Mouse (Mus musculus) macrophage (primary cell): ENCODE data around the gene Timm23. TPM values are rescaled to one million over a fixed set of nuclear protein-coding genes. Genes with fewer than 3 reads are reported as not detected.
"Not testable (repeated sequence)": the region's sequence is repeated elsewhere in the genome, so short reads cannot be mapped to it uniquely, and the experiment has no call there.

ENCODE experiments used
- H3K27ac ChIP-seq: fragments of 350-480 bp; formaldehyde crosslinking; 2 replicates; pipeline ENCODE4 v1.9.0; 2021
- H3K36me3 ChIP-seq: fragments of 350-480 bp; formaldehyde crosslinking; 2 replicates; pipeline ENCODE4 v1.9.0; 2021; ENCODE audit errors: inconsistent target
- H3K4me3 ChIP-seq: fragments of 350-480 bp; formaldehyde crosslinking; 2 replicates; pipeline ENCODE4 v1.9.0; 2021; ENCODE audit errors: inconsistent target
- H3K79me2 ChIP-seq: fragments of 350-480 bp; formaldehyde crosslinking; 2 replicates; pipeline ENCODE4 v1.9.0; 2021; ENCODE audit errors: inconsistent target
- WGBS: methylation state at CpG from one replicate; pipeline ENCODE4 v1.1.7; 2026; ENCODE audit warnings: inconsistent platforms; ENCODE audit not compliant: missing documents; 5-methylcytosine and 5-hydroxymethylcytosine counted together
- polyA plus RNA-seq: library from polyadenylated mRNA; stranded (reverse); fragments of 250-400 nt; gene quantifications from 3 replicates; pipeline ENCODE4 v1.2.4, GENCODE M21; 2018; ENCODE audit warnings: inconsistent platforms

Timm23 gene
- polyA plus RNA-seq, 1 experiment from 2014 or later, result 86.3 TPM

- Histone ChIP-seq H3K27ac (peak within 1 kb of the TSS; percentile 91), H3K36me3 (no peaks in the 10 kb centered on the region), H3K79me2 (peaks cover 49% of the 10 kb centered on the region), H3K4me3 (peak within 1 kb of the TSS; percentile 93)
- under 1% methylated on average over 39 of the region's 40 CpGs for WGBS
These were observed 41.9 kb downstream of the Timm23 start, which contains the start of gene Ncoa4 for GRCm38 (mm10) chr14:32159690-32160246. TSS of gene Ncoa4 (plus strand) at chr14:32159865.

DNA sequence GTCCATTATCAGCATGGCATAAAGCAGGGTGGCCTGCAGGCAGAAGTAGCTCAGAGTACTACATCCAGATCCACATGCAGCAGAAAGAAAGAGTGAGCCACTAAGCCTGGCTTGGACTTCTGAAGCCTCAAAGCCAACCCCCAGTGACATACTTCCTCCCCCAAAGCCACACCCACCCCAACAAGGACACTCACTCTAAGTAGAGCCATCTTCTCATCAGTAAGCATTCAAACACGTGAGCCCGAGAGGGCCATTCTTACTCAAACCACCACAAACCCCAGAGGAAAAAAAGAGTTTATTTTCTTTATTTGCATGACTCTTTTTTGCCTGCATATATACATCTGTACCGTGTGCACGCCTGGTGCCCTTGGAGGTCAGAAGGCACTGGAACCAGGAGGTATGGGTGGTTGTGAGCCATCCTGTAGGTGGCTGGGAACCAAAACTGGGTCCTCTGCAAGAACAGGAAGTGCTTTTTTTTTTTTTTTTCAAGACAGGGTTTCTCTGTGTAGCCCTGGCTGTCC lies 42.5 kb downstream of the Timm23 start:
- Histone ChIP-seq H3K36me3 (no peaks in the 10 kb centered on the region), H3K79me2 (peaks cover 43% of the 10 kb centered on the region), H3K27ac (peak overlapping the region; percentile 91), H3K4me3 (peak overlapping the region; percentile 93)
- WGBS, result 39% methylated on average over 4 of the region's 4 CpGs

- WGBS, result 47% methylated on average over 6 of the region's 6 CpGs
- no peaks in the 10 kb centered on the region for H3K36me3 ChIP-seq
- no peak overlapping the region for H3K4me3 ChIP-seq
- H3K79me2 ChIP-seq, result no peaks in the 10 kb centered on the region
- H3K27ac ChIP-seq, result no peak overlapping the region
These were observed 46.9 kb downstream of the Timm23 start for GRCm38 (mm10) chr14:32154758-32155157.

DNA sequence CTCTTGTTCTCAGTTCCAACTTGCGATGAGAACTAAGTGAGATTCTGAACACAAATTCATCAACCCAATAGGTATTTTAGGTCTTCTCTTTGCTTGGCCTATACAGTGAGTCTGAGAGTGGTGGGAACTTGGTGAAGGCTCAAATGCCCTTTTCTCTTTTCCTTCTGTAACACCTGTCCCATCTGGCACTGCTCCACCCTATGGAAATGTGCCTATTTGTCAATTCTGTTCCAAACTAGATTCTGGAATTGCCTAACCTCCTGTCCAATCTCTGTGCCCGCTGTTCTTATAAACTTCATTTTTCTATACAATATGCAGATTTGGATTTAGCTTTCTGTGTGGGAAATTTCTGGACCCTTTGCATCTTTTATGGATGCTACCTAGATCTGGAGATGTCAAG lies 48.5 kb downstream of the Timm23 start:
- H3K36me3 ChIP-seq, result no peaks in the 10 kb centered on the region
- H3K79me2 ChIP-seq, result no peaks in the 10 kb centered on the region
- no peak overlapping the region for H3K4me3 ChIP-seq
- WGBS, result 100% methylated on average over 2 of the region's 2 CpGs
- no peak overlapping the region for H3K27ac ChIP-seq

DNA sequence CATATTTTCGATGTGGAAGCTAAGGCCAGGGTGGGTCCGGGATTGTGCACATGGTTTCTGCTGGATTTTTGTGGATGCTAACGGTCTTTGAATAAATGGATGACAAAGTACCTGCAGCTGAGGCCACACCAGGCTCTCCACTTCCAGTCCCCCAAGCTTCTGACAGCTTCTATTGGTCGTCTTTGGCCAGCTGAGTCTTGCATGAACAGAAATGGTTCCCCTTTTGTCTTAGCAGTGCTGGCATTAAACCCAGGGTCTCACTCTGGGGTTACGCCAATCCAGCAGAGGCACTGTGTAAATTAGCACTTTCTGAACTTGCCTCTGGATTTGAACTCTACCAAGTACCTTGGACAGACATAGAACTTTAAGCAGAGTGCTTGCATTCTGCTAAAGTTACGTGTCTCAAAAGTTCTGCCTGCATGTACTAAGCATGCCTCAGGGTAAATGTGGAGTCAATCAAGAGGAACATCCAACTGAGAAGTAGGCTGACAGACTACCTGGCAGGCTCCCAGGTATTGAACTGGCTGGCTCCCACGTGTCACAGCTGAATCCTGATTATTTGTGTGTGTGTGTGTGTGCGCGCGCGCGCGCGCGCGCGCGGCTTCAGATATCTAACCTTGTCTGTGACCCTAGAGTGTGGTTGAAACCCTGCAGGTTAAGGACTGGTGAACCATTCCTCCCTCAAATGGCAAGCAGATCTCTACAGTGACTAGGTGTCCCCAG lies 49.3 kb downstream of the Timm23 start:
- no peaks in the 10 kb centered on the region for H3K79me2 ChIP-seq
- no peaks in the 10 kb centered on the region for H3K36me3 ChIP-seq
- H3K27ac ChIP-seq, result no peak overlapping the region
- 69% methylated on average over 7 of the region's 18 CpGs for WGBS
- no peak overlapping the region for H3K4me3 ChIP-seq

DNA sequence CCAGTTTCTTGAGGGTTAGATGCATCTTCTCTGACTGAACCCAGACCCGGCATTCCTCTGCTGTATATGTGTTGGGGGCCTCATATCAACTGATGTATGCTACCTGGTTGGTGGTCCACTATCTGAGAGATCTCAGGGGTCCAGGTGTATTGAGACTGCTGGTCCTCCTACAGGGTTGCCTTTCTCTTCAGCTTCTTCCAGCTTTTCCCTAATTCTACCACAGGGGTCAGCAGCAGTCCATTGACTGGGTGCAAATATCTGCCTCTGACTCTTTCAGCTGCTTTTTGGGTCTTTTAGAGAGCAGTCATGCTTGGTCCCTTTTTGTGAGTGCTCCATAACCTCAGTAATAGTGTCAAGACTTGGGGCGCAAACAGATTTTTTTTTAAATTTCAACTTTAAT lies 50.8 kb downstream of the Timm23 start:
- Histone ChIP-seq H3K27ac (no peak overlapping the region), H3K79me2 (no peaks in the 10 kb centered on the region), H3K36me3 (no peaks in the 10 kb centered on the region), H3K4me3 (no peak overlapping the region)
- WGBS, result 100% methylated on average over 2 of the region's 2 CpGs

DNA sequence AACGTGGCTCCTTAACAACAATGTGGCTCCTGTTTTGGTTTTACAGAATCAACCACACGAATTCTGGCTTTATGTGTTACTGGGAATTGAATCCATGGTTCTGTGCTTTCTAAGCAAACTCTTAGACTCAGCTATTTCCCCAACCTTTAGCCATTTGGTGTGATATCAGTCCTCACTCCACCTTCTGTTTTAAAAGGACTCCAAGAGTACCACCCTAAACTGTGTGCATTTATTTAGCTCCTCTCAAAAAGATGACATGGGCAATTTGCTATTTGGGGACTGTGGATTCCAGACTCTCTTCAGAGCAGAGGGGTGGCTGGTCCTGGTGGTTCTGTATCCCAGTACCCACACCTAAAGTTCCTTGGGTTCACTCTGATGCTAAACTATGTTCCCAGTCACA lies 55.1 kb downstream of the Timm23 start:
- no peak overlapping the region for H3K4me3 ChIP-seq
- no peak overlapping the region for H3K27ac ChIP-seq
- no peaks in the 10 kb centered on the region for H3K79me2 ChIP-seq
- WGBS, result 74% methylated on average over 2 of the region's 2 CpGs
- no peaks in the 10 kb centered on the region for H3K36me3 ChIP-seq

GRCm38 (mm10) chr14:32145809-32146511 lies 55.7 kb downstream of the Timm23 start:
- no peak overlapping the region for H3K27ac ChIP-seq
- 90% methylated on average over 7 of the region's 7 CpGs for WGBS
- H3K36me3 ChIP-seq, result no peaks in the 10 kb centered on the region
- H3K79me2 ChIP-seq, result no peaks in the 10 kb centered on the region
- no peak overlapping the region for H3K4me3 ChIP-seq

GRCm38 (mm10) chr14:32145401-32145800 lies 56.3 kb downstream of the Timm23 start:
- H3K79me2 ChIP-seq, result no peaks in the 10 kb centered on the region
- no peak overlapping the region for H3K4me3 ChIP-seq
- no peak overlapping the region for H3K27ac ChIP-seq
- H3K36me3 ChIP-seq, result no peaks in the 10 kb centered on the region
- 78% methylated on average over 4 of the region's 4 CpGs for WGBS

- Histone ChIP-seq H3K79me2 (no peaks in the 10 kb centered on the region), H3K4me3 (no peak overlapping the region), H3K36me3 (no peaks in the 10 kb centered on the region), H3K27ac (no peak overlapping the region)
These were observed 57.0 kb downstream of the Timm23 start for GRCm38 (mm10) chr14:32144734-32145133.

DNA sequence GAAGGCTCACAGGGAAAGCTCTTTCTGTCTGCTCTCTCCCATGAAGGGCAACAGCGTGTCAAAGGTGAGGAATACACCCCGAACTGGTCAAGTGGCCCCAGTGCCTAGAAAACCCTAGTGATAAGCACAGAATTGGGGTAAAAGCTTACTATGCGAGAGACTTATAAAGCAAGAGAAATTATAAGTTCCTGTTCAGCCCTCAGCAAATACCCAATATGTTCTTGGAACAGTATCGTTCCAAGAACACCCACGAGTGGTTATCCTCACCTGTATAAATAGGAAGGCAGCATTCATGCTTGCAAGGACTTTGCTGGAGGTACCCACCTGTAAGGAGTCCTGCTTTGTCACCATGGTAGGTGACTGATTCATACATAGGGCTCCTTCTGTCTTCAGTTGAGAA lies 60.0 kb downstream of the Timm23 start, which contains the start of gene Msmb:
Gene Msmb, plus strand, starts transcription at position 301 of the 400 bp plus-strand sequence.
- no peak within 1 kb of the TSS for H3K27ac ChIP-seq
- no peak within 1 kb of the TSS for H3K4me3 ChIP-seq
- no peaks in the 10 kb centered on the region for H3K36me3 ChIP-seq
- no peaks in the 10 kb centered on the region for H3K79me2 ChIP-seq
- 90% methylated on average over 5 of the region's 5 CpGs for WGBS

DNA sequence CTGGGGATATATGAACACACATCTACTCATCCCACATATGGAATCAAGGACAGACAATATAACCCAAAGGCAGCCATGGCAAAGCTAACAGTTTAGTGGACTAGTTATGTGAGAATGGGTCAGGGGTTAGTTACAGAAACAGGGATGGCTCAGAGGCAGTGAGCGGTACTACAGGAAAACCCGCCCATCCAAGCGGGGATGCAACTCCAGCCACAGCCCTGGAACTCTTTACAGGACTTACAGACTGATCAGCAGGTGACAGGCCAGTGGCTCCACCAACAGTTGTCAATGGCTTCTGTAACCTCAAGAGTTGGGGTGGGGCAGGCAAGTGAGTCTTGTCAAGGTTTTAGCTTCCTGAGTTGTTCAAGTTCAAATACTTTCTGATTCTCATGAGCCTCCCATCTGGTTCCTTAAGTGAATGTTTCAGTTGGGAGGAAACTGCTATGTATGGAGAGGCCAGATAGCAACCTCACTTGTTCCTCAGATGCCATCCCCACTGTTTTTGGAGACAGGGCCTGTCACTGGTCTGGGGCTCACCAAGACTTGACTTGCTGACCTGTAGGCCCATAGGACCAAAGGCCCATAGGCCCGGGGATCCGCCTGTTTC lies 61.2 kb downstream of the Timm23 start:
- no peaks in the 10 kb centered on the region for H3K36me3 ChIP-seq
- no peaks in the 10 kb centered on the region for H3K79me2 ChIP-seq
- WGBS, result 97% methylated on average over 5 of the region's 5 CpGs
- H3K27ac ChIP-seq, result no peak overlapping the region
- no peak overlapping the region for H3K4me3 ChIP-seq

DNA sequence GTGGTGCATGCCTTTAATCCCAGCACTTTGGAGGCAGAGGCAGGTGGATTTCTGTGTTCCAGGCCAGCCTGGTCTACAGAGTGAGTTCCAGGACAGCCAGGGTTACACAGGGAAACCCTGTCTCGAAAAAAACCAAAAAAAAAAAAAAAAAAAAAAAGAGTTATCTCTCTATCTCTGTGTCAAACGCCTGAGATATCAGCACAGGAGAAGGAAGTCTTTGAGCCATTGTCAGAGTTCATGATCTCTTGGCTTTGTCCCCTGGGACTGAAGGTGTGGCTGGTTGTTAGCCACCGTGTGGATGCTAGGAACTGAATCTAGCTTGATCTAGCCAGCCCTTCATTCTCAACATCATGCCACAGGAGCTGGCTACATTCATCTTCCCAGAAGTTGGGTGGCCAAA lies 65.2 kb downstream of the Timm23 start:
- H3K79me2 ChIP-seq, H3K36me3 ChIP-seq, H3K4me3 ChIP-seq, H3K27ac ChIP-seq: not testable (repeated sequence)
- WGBS, result 66% methylated on average over 2 of the region's 3 CpGs

DNA sequence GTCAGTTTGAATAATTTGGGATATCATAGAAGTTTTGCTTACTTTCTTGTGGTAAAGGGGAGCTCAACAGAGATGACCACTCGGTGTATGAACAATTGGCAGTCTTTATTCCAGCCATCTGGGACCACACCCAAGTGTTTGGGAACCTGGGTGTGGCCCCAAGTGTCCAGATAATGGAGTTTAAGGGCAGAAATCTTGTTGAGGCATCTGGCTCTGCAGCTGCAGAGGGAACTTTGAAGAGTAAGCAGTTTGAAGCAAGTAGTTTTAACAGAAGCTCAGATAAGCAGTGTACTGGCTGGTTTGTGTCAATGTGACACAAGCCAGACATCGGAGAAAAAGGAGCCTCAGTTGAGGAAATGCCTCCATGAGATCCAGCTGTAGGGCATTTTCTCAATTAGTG lies 67.4 kb downstream of the Timm23 start:
- Histone ChIP-seq H3K36me3 (no peaks in the 10 kb centered on the region), H3K4me3 (no peak overlapping the region), H3K79me2 (no peaks in the 10 kb centered on the region), H3K27ac (no peak overlapping the region)
- 76% methylated on average over 2 of the region's 2 CpGs for WGBS

DNA sequence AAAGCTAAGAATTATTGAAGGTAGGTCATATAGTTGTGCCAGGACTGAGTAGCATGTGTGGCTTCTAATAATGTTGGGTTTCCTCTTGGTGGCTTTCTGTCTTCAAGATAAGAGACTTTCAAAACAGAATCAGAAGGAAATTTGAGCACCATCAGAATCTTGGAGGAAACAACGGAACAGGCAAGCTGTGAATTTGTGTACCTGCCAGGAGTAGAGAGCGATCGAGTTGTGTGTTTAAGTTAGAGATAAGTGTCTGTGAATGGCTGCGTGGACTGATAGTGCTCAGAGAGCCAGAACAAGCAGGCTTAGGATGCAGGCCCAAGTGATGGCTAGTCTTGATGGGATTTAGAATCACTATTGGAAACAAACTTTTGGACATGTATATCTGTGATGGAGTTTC lies 69.9 kb downstream of the Timm23 start:
- WGBS, result 14% methylated on average over 4 of the region's 4 CpGs
- H3K79me2 ChIP-seq, result no peaks in the 10 kb centered on the region
- H3K27ac ChIP-seq, result no peak overlapping the region
- H3K4me3 ChIP-seq, result no peak overlapping the region
- H3K36me3 ChIP-seq, result no peaks in the 10 kb centered on the region
